Mouse (Mus musculus) heart, adult 2 months (tissue): ENCODE measurements around the gene Gpr161. TPM values are rescaled to one million over a fixed set of nuclear protein-coding genes. Genes with fewer than 3 reads are reported as not detected.

Experiments used
- DNase-seq, 2 experiments: peaks; one replicate each; pipeline ENCODE4 v3.0.0; 2021
- H3K27ac ChIP-seq: fragments of 200-600 bp; 2 replicates; pipeline ENCODE4 v1.8.1; 2022
- H3K27me3 ChIP-seq: fragments of 200-500 bp; 2 replicates; pipeline ENCODE4 v1.6.1; 2012; ENCODE audit warnings: mild to moderate bottlenecking, low read length, inconsistent platforms, mixed read lengths; ENCODE audit not compliant: control insufficient read depth, insufficient read depth
- H3K36me3 ChIP-seq: fragments of 200-500 bp; 2 replicates; pipeline ENCODE4 v1.6.1; 2012; ENCODE audit warnings: low read length, inconsistent platforms; ENCODE audit not compliant: control insufficient read depth, insufficient read depth
- H3K4me1 ChIP-seq: fragments of 200-500 bp; 2 replicates; pipeline ENCODE4 v1.6.1; 2011; ENCODE audit warnings: low read length; ENCODE audit not compliant: control insufficient read depth, insufficient read depth
- H3K4me3 ChIP-seq: fragments of 200-600 bp; 2 replicates; pipeline ENCODE4 v1.8.1; 2022
- H3K79me2 ChIP-seq: fragments of 200-500 bp; replicated peaks from 2 replicates; pipeline ENCODE4 v1.6.1; 2012; ENCODE audit warnings: mild to moderate bottlenecking, inconsistent platforms, low read length, moderate library complexity, mixed read lengths; ENCODE audit not compliant: control insufficient read depth, insufficient read depth
- H3K9ac ChIP-seq: fragments of 200-500 bp; 2 replicates; pipeline ENCODE4 v1.6.1; 2012; ENCODE audit warnings: low read depth, mild to moderate bottlenecking, control low read depth, inconsistent platforms, low read length, mixed read lengths
- CTCF ChIP-seq: fragments of 200-600 bp; IDR thresholded peaks from 2 replicates; pipeline ENCODE4 v1.8.1; 2022; ENCODE audit warnings: antibody characterized with exemption, mild to moderate bottlenecking, moderate library complexity
- EP300 ChIP-seq: fragments of 200-500 bp; IDR thresholded peaks from 2 replicates; pipeline ENCODE4 v1.6.1; 2011; ENCODE audit warnings: low read depth, low read length, control low read depth; ENCODE audit not compliant: insufficient read depth
- POLR2A ChIP-seq: fragments of 200-500 bp; IDR thresholded peaks from 2 replicates; pipeline ENCODE4 v1.6.1; 2011; ENCODE audit warnings: mild to moderate bottlenecking, low read depth, low read length, control low read depth; ENCODE audit not compliant: insufficient read depth
- WGBS: fragments of 180-500 bp; shearing (Covaris S2); methylation state at CpG from one replicate; pipeline ENCODE4 v1.1.7; 2018; 5-methylcytosine and 5-hydroxymethylcytosine counted together
- intact Hi-C: fragments of 180-260 bp; cut with DNase I; formaldehyde crosslinking; loops from one replicate; pipeline ENCODE4 v1.15.1; 2025
- polyA plus RNA-seq: library from polyadenylated mRNA; depleted of rRNA; stranded (reverse); fragments of >200 nt; gene quantifications from 2 replicates; pipeline ENCODE4 v1.2.3, GENCODE M21; 2012
- total RNA-seq, 2 experiments: library from RNA; stranded (reverse); gene quantifications; 2 replicates each; pipeline ENCODE4 v1.2.3; 2021

Gene Gpr161
- total and polyA plus RNA-seq, 3 experiments: 1.4 to 2.2 (median 1.5) TPM

DNA sequence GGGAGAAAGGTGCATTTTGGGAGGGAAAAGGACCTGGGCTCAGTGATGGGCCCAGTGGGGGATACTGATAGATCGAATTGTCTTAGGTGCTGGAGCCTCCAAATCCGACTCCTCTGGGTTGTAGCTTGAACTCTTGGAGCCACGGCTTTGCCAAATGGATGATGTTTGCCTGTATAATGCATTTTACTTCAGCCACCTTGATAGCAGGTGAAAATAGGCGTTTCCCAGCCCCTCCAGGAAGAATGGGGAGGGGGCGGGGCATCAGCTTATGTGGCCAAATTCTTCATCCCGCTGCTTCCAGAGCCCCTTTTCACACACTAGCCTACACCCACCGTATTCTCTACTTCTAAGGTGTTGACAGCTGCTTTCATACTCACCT lies 12.6 kb upstream of the Gpr161 start:
- intact Hi-C loops: no loop called here
- Histone ChIP-seq H3K27ac (no peak overlapping the region), H3K4me3 (no peak overlapping the region), H3K27me3 (no peaks in the 10 kb centered on the region), H3K36me3 (no peaks in the 10 kb centered on the region), H3K79me2 (no peaks in the 10 kb centered on the region), H3K9ac (no peak overlapping the region), H3K4me1 (no peaks in the 10 kb centered on the region)
- no peak for TF ChIP-seq EP300
- no peak for TF ChIP-seq POLR2A
- no peak for TF ChIP-seq CTCF
- 59% methylated on average over 7 of the region's 7 CpGs for WGBS
- no peak for DNase-seq

DNA sequence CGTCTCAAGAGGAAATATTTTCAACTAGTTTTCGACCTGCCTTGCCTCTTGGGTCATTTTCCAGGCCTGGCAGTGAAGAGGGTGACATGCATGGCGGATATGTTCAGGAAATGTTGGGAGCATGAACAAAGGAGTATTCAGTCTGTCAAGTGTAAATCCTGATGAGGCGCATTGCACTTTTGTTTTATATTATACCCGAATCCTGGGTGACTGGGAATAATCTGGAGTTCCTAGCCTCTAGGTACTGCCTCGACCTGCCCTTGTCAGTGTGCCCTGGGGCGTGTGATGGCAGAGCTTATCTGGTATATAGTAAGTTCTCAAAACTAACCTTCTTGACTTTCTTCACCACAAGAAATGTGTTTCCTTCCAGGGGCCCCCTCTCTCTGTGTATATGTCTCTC lies 11.5 kb upstream of the Gpr161 start:
- no peaks in the 10 kb centered on the region for H3K36me3 ChIP-seq
- intact Hi-C loops: no loop called here
- WGBS: 76% methylated on average over 7 of the region's 7 CpGs
- no peak for DNase-seq
- no peak overlapping the region for H3K4me3 ChIP-seq
- TF ChIP-seq POLR2A (no peak), CTCF (no peak), EP300 (no peak)
- no peak overlapping the region for H3K27ac ChIP-seq
- H3K79me2 ChIP-seq: no peaks in the 10 kb centered on the region
- H3K27me3 ChIP-seq: no peaks in the 10 kb centered on the region
- no peak overlapping the region for H3K9ac ChIP-seq
- no peaks in the 10 kb centered on the region for H3K4me1 ChIP-seq

DNA sequence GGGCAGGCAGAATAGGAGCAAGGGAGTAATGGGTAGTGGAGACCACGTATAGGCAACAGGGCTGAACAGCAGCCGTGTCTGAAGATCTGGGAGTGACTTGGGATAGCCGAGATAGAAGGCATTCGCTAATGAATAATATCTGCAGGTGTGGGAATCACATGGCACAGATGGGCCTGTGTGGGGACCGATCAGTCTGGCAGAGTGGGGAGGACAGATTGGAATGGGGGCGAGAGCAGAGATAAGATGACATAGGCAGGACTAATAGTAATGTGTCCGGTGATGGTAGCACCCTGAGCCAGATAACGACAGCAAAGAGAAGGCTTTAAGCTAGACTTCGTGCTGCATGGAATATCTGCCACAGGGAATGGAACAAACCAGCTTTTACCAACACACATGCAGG lies 7.4 kb upstream of the Gpr161 start:
- H3K79me2 ChIP-seq: no peaks in the 10 kb centered on the region
- no peaks in the 10 kb centered on the region for H3K4me1 ChIP-seq
- intact Hi-C loops: no loop called here
- TF ChIP-seq CTCF: no peak
- TF ChIP-seq EP300: no peak
- TF ChIP-seq POLR2A: no peak
- H3K9ac ChIP-seq: no peak overlapping the region
- H3K27ac ChIP-seq: no peak overlapping the region
- 88% methylated on average over 9 of the region's 9 CpGs for WGBS
- H3K36me3 ChIP-seq: no peaks in the 10 kb centered on the region
- no peak for DNase-seq
- no peaks in the 10 kb centered on the region for H3K27me3 ChIP-seq
- no peak overlapping the region for H3K4me3 ChIP-seq

DNA sequence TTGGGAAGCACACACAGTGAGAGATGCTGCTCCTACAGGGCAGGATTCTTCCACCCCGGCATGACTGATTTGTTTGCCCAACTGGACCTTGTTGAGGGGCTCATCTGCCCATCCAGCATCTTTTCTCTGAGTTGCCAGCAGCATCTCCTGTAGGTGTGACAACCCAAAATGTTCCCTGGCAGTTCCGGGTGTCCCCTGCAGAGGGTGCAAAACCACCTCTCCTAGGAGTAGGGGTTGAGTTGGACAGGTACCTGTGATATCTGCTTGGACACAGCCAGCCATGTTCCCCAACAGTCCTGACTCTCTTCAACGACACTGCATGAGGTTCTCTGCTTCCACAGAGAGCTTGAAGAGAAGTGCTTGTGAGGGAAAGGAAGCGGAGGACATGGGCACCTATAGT lies 5.8 kb upstream of the Gpr161 start:
- no peaks in the 10 kb centered on the region for H3K79me2 ChIP-seq
- WGBS: 87% methylated on average over 4 of the region's 4 CpGs

DNA sequence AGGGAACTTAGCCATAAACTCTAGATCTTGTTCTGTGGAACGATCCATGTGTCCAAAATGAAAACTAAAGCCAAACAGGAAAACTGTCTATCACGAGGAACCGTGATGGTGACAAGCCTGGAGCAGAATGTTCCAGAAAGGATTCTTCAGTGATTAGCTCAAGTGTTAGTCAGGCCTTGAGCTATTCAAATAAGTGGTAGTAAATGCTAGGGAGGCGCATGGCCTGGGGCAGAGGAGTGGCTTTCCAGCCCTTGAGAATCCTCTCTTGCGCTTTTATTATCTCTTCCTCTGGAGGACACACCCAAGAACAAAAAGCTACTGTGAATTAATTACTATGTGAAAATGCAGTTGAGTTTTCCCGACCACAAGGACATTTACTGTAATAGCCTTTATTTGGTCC lies 4.0 kb upstream of the Gpr161 start:
- no peak for TF ChIP-seq EP300
- no peak for TF ChIP-seq POLR2A
- TF ChIP-seq CTCF: no peak
- Histone ChIP-seq H3K27ac (no peak overlapping the region), H3K4me1 (no peaks in the 10 kb centered on the region), H3K79me2 (no peaks in the 10 kb centered on the region), H3K36me3 (no peaks in the 10 kb centered on the region), H3K9ac (no peak overlapping the region), H3K4me3 (no peak overlapping the region), H3K27me3 (no peaks in the 10 kb centered on the region)
- intact Hi-C loops: no loop called here
- DNase-seq: no peak
- WGBS: 50% methylated on average over 6 of the region's 6 CpGs

More for the DNA sequence above, 5.8 kb upstream of the Gpr161 start:
- Histone ChIP-seq H3K36me3 (no peaks in the 10 kb centered on the region), H3K4me3 (no peak overlapping the region), H3K9ac (no peak overlapping the region), H3K27me3 (no peaks in the 10 kb centered on the region), H3K27ac (no peak overlapping the region), H3K4me1 (no peaks in the 10 kb centered on the region)
- no peak for DNase-seq
- intact Hi-C loops: no loop called here
- no peak for TF ChIP-seq EP300
- peak; percentile 44 for TF ChIP-seq CTCF
- TF ChIP-seq POLR2A: no peak

- TF ChIP-seq CTCF (no peak), POLR2A (no peak), EP300 (no peak)
- DNase-seq: no peak
- intact Hi-C loops: no loop called here
- WGBS: 80% methylated on average over 3 of the region's 3 CpGs
- Histone ChIP-seq H3K79me2 (no peaks in the 10 kb centered on the region), H3K27ac (no peak overlapping the region), H3K9ac (no peak overlapping the region), H3K4me1 (no peaks in the 10 kb centered on the region), H3K27me3 (no peaks in the 10 kb centered on the region), H3K4me3 (no peak overlapping the region), H3K36me3 (no peaks in the 10 kb centered on the region)
Observed at GRCm38 (mm10) chr1:165301108-165301507, 5.5 kb downstream of the Gpr161 start.
